Mouse (Mus musculus) lung, postnatal 0 days (tissue): ENCODE data around the gene Cfap157.

ENCODE experiments used
- CTCF ChIP-seq: IDR thresholded peaks from 2 replicates; pipeline ENCODE4 v1.5.1; 2016; ENCODE audit warnings: antibody characterized with exemption, mild to moderate bottlenecking
- EP300 ChIP-seq: IDR thresholded peaks from 2 replicates; pipeline ENCODE4 v1.6.1; 2016; ENCODE audit warnings: antibody characterized with exemption, mild to moderate bottlenecking, control low read depth

GRCm38 (mm10) chr2:32788581-32788980, 4.4 kb upstream of the Cfap157 start:
- TF ChIP-seq CTCF (no peak), EP300 (no peak)
